ENCODE assay signal across 7 mouse cellular contexts in genomic region chr5:123749065-123750064, GRCm38 (mm10). TPM values are rescaled to one million over a fixed set of nuclear protein-coding genes. Genes with fewer than 3 reads are reported as not detected.
DNase-seq lines count a peak whose midpoint lies in the region; ATAC-seq lines count a peak whose summit lies in the region.

Gene Rsrc2, minus strand, starts transcription at chr5:123749414.
Gene Kntc1, plus strand, starts transcription at chr5:123749716.

- peak; percentile 97 for ATAC-seq in intestine, embryonic 16.5 days
- ATAC-seq in midbrain, embryonic 11.5 days (ENCODE audit: low FRiP score) = peak; percentile 97

- peak within 1 kb of the TSS; percentile 97 for H3K27ac ChIP-seq in intestine, embryonic 16.5 days (ENCODE audit: low read length)
- peak within 1 kb of the TSS; percentile 95 for H3K27ac ChIP-seq in midbrain, embryonic 11.5 days (ENCODE audit: low read depth, low read length)

- H3K27me3 ChIP-seq in intestine, embryonic 16.5 days (replicated peaks; ENCODE audit: control insufficient read depth, insufficient read depth, low read length) = no peaks in the 10 kb centered on the region
- no peaks in the 10 kb centered on the region for H3K27me3 ChIP-seq in midbrain, embryonic 11.5 days (ENCODE audit: control insufficient read depth, insufficient read depth, low read length)

- no peaks in the 10 kb centered on the region for H3K9me3 ChIP-seq in intestine, embryonic 16.5 days (ENCODE audit: control insufficient read depth, low read length)
- H3K9me3 ChIP-seq in midbrain, embryonic 11.5 days (ENCODE audit: control insufficient read depth, low read length) = no peaks in the 10 kb centered on the region

- H3K4me1 ChIP-seq in intestine, embryonic 16.5 days (ENCODE audit: control insufficient read depth, insufficient read depth, low read length) = peaks cover 12% of the 10 kb centered on the region
- H3K4me1 ChIP-seq in midbrain, embryonic 11.5 days (ENCODE audit: control insufficient read depth, insufficient read depth, low read length) = peaks cover 17% of the 10 kb centered on the region

- H3K36me3 ChIP-seq in intestine, embryonic 16.5 days (ENCODE audit: control insufficient read depth, insufficient read depth, low read length) = no peaks in the 10 kb centered on the region
- peaks cover 3% of the 10 kb centered on the region; the same call in 1 of the 2 replicates for H3K36me3 ChIP-seq in midbrain, embryonic 11.5 days (ENCODE audit: control insufficient read depth, insufficient read depth, low read length)

- peak within 1 kb of the TSS; percentile 84 for H3K9ac ChIP-seq in intestine, embryonic 16.5 days (ENCODE audit: low read depth, low read length)
- peak within 1 kb of the TSS; percentile 92 for H3K9ac ChIP-seq in midbrain, embryonic 11.5 days (ENCODE audit: low read length)

- peak within 1 kb of the TSS; percentile 81 for H3K4me3 ChIP-seq in intestine, embryonic 16.5 days (ENCODE audit: low read length)
- peak within 1 kb of the TSS; percentile 87 for H3K4me3 ChIP-seq in midbrain, embryonic 11.5 days (ENCODE audit: low read depth, low read length)

- DNase-seq in adrenal gland, adult 8-10 months = peak; percentile 99
- DNase-seq in embryo, embryonic 9.5 days (ENCODE audit: extremely low spot score) = peak; percentile 99
- peak; percentile 91 to 98 for DNase-seq in gastrocnemius, postnatal 4 days (ENCODE audit: low spot score in 2 of 2)
- DNase-seq in left cerebral cortex, postnatal 36 days (ENCODE audit: low spot score in 2 of 2) = peak; percentile 98 to 99
- peak; percentile 99 for DNase-seq in midbrain, embryonic 11.5 days (ENCODE audit: low spot score, missing footprints)
- DNase-seq in skeletal muscle tissue, adult 2 months (ENCODE audit: low read depth, low spot score) = peak; percentile 99

- intact Hi-C loops in left cerebral cortex, postnatal 36 days (cut with DNase I) = loop anchor here (1.0 kb wide), 1 partner anchor 158 kb away; the partner anchor contains the start of gene Denr

- WGBS in intestine, embryonic 16.5 days = under 1% methylated on average over 63 of the region's 63 CpGs
- under 1% methylated on average over 63 of the region's 63 CpGs for WGBS in midbrain, embryonic 11.5 days

- peak within 1 kb of the TSS; percentile 79 for H3K4me2 ChIP-seq in intestine, embryonic 16.5 days (ENCODE audit: low read depth, low read length)
- peak within 1 kb of the TSS; percentile 59 for H3K4me2 ChIP-seq in midbrain, embryonic 11.5 days

RNA-seq across cellular contexts. Expression of gene Rsrc2, which starts in this region (rescaled TPM):
- total RNA-seq in adrenal gland, adult 8-10 months (2022) = 10 to 100 TPM; 55.2 to 92.9 (median 73.7) TPM
- total RNA-seq in gastrocnemius, postnatal 4 days (2021) = 10 to 100 TPM; 64.5 to 87.8 TPM
- polyA plus RNA-seq in intestine, embryonic 16.5 days (2015; fragmentation: Nextera tagmentation; extraction: Ambion mirVana) = 73.3 and 78.0 TPM in 2 replicates
- 10 to 100 TPM; 69.7 to 86.1 TPM for total RNA-seq in left cerebral cortex, postnatal 36 days (2021)
- polyA plus RNA-seq in midbrain, embryonic 11.5 days (2014; fragmentation: Nextera tagmentation; extraction: Ambion mirVana) = 168 and 191 TPM in 2 replicates

RNA-seq across cellular contexts. Expression of gene Kntc1, which starts in this region (rescaled TPM):
- total RNA-seq in adrenal gland, adult 8-10 months (2022) = 1 to 10 TPM in 2 of 4 experiments, under 1 TPM in 2; 0.43 to 1.9 (median 1.3) TPM
- total RNA-seq in gastrocnemius, postnatal 4 days (2021) = 10 to 100 TPM; 14.3 to 15.1 TPM
- polyA plus RNA-seq in intestine, embryonic 16.5 days (2015; fragmentation: Nextera tagmentation; extraction: Ambion mirVana) = 14.6 and 15.1 TPM in 2 replicates
- 1 to 10 TPM in 1 of 2 experiments, under 1 TPM in 1; 0.84 to 1.2 TPM for total RNA-seq in left cerebral cortex, postnatal 36 days (2021)
- polyA plus RNA-seq in midbrain, embryonic 11.5 days (2014; fragmentation: Nextera tagmentation; extraction: Ambion mirVana) = 33.6 and 34.4 TPM in 2 replicates

Comparison
In these comparisons a context has a peak if more than half of its experiments do, and no peak if none do; other contexts are left out.
1. Peak in every context shown above with its lines: DNase-seq, ATAC-seq, H3K4me3 ChIP-seq and H3K27ac ChIP-seq.
2. RNA of gene Kntc1 (total RNA-seq): 14.3 to 15.1 TPM in gastrocnemius, postnatal 4 days; 0.43 to 1.9 TPM in adrenal gland, adult 8-10 months and 0.84 to 1.2 TPM in left cerebral cortex, postnatal 36 days; every median in the first group is over 4 times any median in the second.